Mouse (Mus musculus) mesoderm, embryonic 11.5 days (tissue): Measurements from ENCODE around the gene Aldh3a2.
"Not testable (repeated sequence)": the region's sequence is repeated elsewhere in the genome, so short reads cannot be mapped to it uniquely, and the experiment has no call there.

ENCODE experiments used
- DNase-seq: peaks from one replicate; pipeline ENCODE4 v3.0.0-alpha.2; 2012; ENCODE audit warnings: low read depth, low spot score

Gene Aldh3a2

DNA sequence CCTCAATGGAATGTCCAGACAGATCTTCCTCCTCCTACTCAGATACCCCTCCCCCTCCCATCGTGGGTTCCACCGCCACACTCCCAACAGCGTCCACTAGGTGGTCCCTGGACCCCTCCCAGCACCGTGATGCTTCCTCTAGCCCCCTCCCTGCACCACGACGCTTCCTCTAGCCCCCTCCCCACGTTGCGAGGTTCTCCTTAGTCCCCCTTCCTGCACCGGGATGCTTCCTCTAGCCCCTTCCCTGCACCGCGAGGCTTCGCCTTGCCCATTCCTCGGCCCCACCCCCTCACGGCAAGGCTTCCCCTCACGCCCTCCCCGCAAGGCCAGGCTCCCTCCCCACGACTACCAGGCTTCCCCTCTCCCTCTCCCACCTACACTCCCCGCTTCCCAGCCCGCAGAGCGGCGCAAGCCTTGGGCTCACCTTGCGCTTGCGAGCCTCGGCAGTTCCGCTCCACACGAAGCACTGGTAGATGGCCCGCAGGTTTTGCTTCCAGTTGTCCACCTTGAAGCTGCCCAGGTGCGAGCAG lies 92.9 kb downstream of the Aldh3a2 start:
- DNase-seq: peak; percentile 93

DNA sequence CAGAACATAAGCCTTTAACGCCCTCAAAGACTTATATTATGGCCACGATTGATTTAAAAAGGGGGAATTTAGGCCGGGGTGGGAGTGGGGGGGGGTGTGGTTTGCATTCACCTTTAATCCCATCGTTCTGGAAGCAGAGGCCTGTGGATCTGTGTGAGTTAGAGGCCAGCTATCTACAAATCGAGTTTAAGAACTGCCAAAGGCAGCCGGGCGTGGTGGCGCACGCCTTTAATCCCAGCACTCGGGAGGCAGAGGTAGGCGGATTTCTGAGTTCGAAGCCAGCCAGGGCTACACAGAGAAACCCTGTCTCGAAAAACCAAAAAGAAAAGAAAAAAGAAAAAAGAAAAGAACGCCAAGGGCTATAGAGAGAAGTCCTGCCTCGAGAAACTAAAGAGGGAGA lies 93.8 kb downstream of the Aldh3a2 start:
- DNase-seq: not testable (repeated sequence)
